Mouse (Mus musculus) ovary, postnatal 36 days (tissue): ENCODE measurements at regions not wholly inside any gene's neighbourhood (a gene's known extent, or its start where the extent isn't known, plus 50 kb on each side); places are given as distances from the start of the nearest gene placed in this dataset.
A peak's percentile ranks its signal among the peaks of the same experiment; 100 is the strongest.

Source experiments
- DNase-seq: peaks from one replicate; pipeline ENCODE4 v3.0.0; 2022; ENCODE audit warnings: low spot score, mixed read lengths

- DNase-seq = no peak
Measured at GRCm38 (mm10) chrX:16421159-16421558, 101.5 kb upstream of the Cypt1 start.

- no peak for DNase-seq
Measured at GRCm38 (mm10) chrX:16421663-16422062, 101.0 kb upstream of the Cypt1 start.

- no peak for DNase-seq
Measured at GRCm38 (mm10) chrX:16438088-16438487, 84.6 kb upstream of the Cypt1 start.

GRCm38 (mm10) chrX:16450496-16451078 lies 72.1 kb upstream of the Cypt1 start:
- peak; percentile 13 for DNase-seq
